Comparison of ENCODE assay signal across 14 mouse cellular contexts in the genomic region with DNA sequence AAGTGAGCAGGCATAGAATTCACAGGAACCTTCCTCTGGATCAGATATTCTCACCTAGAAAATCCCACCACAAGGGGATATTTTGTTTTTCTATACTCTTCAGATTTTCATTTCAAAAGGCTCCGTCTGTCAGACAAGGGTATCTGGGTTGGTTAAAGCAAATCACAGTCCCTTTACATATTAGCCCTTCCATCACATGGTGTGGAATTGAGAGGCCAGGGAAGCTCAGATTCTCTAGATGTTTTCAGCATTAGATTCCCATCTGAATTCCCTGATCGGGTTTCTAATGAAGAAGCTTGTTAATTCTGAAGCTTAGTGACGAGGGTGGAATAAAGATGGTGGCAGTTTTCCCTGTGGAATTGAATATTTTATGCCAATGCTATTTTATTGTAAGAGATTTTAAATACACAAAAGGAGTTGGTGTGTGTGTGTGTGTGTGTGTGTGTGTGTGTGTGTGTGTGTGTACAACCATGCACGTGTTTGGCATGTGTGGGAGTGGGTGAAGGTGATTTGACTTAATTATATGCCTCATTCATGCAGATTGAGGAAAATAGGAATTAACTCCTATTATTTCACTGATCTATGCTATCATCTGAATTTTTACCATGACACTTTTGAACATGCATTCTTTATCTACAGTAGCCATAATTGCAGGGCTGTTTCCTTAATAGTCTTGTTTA.
"Had no signal": no experiment of that assay in that cellular context is flagged by ENCODE, and none has a peak within 500 bp of the region (broad histone marks: within the 10 kb centered on the region; RNA-seq: fewer than 3 reads in every experiment).

No protein-coding gene starts in this region.

- H3K4me3 ChIP-seq: kidney, embryonic 15.5 days; limb, embryonic 13.5 days; liver, embryonic 15.5 days; myocyte; neural tube, embryonic 15.5 days had no signal

- H3K27ac ChIP-seq: kidney, embryonic 15.5 days; limb, embryonic 13.5 days; liver, embryonic 15.5 days; neural tube, embryonic 15.5 days had no signal

- H3K36me3 ChIP-seq: kidney, embryonic 15.5 days; limb, embryonic 13.5 days; liver, embryonic 15.5 days; neural tube, embryonic 15.5 days had no signal

- H3K4me1 ChIP-seq: kidney, embryonic 15.5 days; limb, embryonic 13.5 days; liver, embryonic 15.5 days; neural tube, embryonic 15.5 days had no signal

- H3K9me3 ChIP-seq: kidney, embryonic 15.5 days; limb, embryonic 13.5 days; liver, embryonic 15.5 days; neural tube, embryonic 15.5 days had no signal

- ATAC-seq: lung, postnatal 0 days had no signal

- H3K27me3 ChIP-seq: kidney, embryonic 15.5 days; limb, embryonic 13.5 days; liver, embryonic 15.5 days; neural tube, embryonic 15.5 days had no signal

- DNase-seq: kidney, postnatal 14 days; left cerebral cortex, postnatal 4 days; lung, adult 2 months; lung, postnatal 4 days; right cerebral cortex, adult 18-20 months; right cerebral cortex, postnatal 25 days; thymus, postnatal 36 days had no signal

- H3K9ac ChIP-seq: kidney, embryonic 15.5 days; limb, embryonic 13.5 days; liver, embryonic 15.5 days; neural tube, embryonic 15.5 days had no signal

- H3K4me2 ChIP-seq: kidney, embryonic 15.5 days; limb, embryonic 13.5 days; liver, embryonic 11.5 days; liver, embryonic 15.5 days; neural tube, embryonic 15.5 days had no signal
